Mouse (Mus musculus) urinary bladder, postnatal 36 days (tissue): ENCODE results near the gene Tceal3.
"Not testable (repeated sequence)": the region's sequence is repeated elsewhere in the genome, so short reads cannot be mapped to it uniquely, and the experiment has no call there.

Source experiments
- DNase-seq, 2 experiments: peaks; one replicate each; pipeline ENCODE4 v3.0.0; 2022; ENCODE audit warnings: low spot score in 2 of 2, mixed read lengths in 1 of 2

Tceal3 gene

DNA sequence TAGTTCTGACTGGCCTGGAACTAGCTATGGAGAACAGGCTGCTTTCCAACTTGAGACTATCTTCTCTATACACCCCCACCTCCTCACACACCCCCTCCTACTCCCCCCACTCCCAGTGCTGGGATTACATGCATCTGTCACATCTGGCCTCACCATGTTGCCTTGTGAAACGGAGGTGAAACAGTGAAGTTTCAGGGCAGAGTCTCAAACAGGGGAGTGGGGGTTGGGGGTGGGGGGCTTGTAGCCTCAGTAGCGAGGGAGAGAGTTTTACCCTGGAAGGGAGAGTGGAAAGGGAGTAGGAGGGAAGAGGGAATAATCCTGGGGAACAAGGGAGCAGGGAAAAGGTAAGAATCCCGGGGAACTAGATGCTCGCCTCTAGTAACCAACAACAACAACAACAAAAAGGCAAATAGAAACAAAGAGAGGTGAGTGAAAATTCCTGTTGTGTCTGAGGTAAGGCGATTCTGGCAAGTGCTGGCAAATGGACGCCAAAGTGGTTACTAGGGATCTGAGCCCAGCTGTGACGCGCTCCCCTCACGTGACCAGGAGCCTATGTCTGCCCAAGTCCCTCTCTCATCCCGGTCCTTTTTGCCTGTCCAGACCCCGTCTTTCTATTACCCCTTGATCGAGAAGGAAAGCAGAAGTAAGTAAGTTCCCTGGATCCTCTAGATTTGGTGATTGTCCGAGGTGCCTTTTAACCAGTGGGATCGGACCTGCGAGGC lies 117.0 kb downstream of the Tceal3 start, which contains the start of gene Tceal1:
Gene Tceal1, plus strand, starts transcription at position 537 of the 722 bp plus-strand sequence.
- peak; percentile 14 to 59 for DNase-seq

DNA sequence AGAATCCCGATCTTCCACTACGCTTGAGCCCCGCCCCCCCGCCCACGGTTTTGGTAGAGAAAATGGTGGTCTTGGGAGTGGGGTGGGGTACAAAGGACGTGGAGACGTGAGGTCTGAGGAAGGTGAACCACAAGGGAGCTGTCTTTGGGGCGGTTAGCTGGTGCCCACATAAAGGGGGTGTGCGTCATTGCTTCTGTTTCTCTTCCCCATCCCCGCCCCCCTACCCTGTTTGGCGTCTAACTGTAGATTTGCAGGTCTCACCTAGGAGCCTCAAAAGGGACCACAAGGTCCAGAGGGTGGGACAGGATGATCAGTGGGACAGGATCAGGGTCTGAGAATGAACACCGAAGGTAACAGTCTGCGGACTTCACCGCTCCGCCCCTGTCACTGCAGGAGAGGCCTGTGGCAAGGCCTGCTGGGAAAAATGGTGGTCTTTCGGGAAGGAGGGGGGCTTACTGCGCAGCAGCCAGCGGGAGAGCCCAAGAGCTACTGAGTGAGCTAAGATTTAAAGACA lies 117.6 kb downstream of the Tceal3 start:
- DNase-seq = peak; percentile 5 to 20

DNA sequence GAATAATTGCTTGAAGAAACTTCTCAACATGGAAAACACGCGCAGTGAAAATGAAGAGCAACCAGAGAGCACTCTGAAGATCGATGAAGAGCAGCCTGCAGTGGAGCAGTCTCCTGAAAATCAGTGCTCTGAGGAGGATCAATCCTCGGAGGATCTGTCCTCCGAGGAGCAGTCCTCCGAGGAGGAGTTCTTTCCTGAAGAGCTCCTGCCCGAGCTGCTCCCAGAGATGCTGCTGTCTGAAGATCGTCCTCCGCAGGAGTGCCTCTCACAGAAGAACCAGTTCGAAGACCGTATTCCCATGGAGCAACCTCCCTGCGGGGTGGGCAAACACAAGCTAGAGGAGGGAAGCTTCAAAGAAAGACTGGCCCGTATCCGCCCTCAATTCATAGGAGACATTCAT lies 118.1 kb downstream of the Tceal3 start:
- DNase-seq = no peak

DNA sequence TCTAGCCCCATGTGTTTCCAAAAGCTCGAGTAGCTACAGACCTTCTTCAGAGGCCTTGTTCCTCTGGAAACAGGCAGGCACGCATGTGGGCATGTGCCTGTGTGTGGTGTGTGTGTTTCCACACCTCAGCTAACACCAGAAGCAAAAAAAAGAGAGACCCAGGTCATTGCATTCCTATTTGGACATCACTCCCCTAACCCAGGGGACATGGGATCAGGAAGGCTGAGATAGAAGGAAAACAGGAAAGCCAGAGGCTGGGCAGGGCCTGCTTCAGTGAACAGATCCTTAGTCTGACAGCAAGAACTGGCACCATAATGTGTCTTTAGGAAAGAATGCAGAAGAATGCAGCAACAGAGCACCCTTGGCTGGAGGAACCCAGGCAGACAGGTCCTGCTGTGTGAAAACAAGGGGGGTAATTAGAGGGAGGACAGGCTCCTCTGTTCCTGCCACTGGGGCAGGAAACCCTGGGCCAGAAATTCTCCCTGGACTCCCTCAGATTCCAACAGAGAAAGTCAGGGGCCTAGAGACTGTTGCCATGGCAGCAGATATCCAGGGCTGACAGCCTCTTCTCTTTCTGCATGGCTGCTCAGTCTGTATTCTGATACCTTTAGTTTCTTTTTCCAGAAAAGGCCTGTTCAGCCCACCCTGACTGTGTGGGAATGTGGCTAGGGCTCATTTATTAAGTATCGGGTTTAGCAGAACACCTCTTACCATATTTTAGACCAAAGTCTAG lies 124.3 kb downstream of the Tceal3 start:
- DNase-seq = not testable (repeated sequence)
